Mouse (Mus musculus) erythroblast, embryonic 14.5 days (primary cell): ENCODE measurements around the gene Slc12a9.

Experiments used
- GATA1 ChIP-seq: IDR thresholded peaks from 2 replicates; pipeline ENCODE4 v1.6.1; 2012; ENCODE audit warnings: low read length, inconsistent platforms, mixed read lengths
- TAL1 ChIP-seq: IDR thresholded peaks from 3 replicates; pipeline ENCODE4 v1.6.1; 2012; ENCODE audit warnings: low read length, inconsistent platforms, mixed read lengths

- TF ChIP-seq TAL1 (0 out of 3 replicates have a peak, but pooled peaks have one; percentile 12), GATA1 (no peak)
Measured at GRCm38 (mm10) chr5:137377176-137377575, 43.8 kb upstream of the Slc12a9 start.
